Comparison of ENCODE assay signal across 21 mouse cellular contexts in the genomic region with DNA sequence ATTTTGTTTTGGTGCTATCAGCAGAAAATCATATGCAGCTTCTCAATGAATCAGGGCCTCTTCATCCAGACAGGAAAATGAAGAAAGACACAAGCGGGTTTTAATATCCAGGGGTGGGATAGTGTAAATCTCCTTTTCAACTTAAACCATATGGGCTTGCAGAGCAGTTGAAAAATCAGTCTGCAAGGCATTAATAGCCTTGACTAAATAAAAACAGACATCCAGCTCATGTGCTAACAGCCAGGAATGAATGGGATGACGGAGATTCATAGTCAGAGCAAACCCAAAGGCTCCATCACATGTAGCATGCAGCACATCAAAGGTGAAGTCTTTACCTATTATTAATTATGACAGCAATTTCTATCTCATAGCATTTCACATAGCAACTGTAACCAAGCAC.
"Had no signal": no experiment of that assay in that cellular context is flagged by ENCODE, and none has a peak within 500 bp of the region (broad histone marks: within the 10 kb centered on the region; RNA-seq: fewer than 3 reads in every experiment).

No protein-coding gene starts in this region.

- H3K4me1 ChIP-seq: megakaryocyte, embryonic 14.5 days; midbrain, embryonic 10.5 days; midbrain, embryonic 12.5 days; neural tube, embryonic 13.5 days; neural tube, embryonic 15.5 days had no signal

- ATAC-seq: midbrain, embryonic 16.5 days had no signal

- H3K4me3 ChIP-seq: megakaryocyte, embryonic 14.5 days; midbrain, embryonic 10.5 days; midbrain, embryonic 12.5 days; myocyte; neural tube, embryonic 13.5 days; neural tube, embryonic 15.5 days had no signal

- H3K9ac ChIP-seq: lung, embryonic 14.5 days; midbrain, embryonic 12.5 days; neural tube, embryonic 13.5 days; neural tube, embryonic 15.5 days had no signal

- H3K27me3 ChIP-seq: megakaryocyte, embryonic 14.5 days; midbrain, embryonic 12.5 days; neural tube, embryonic 13.5 days; neural tube, embryonic 15.5 days had no signal

- H3K4me2 ChIP-seq: lung, embryonic 14.5 days; midbrain, embryonic 12.5 days; neural tube, embryonic 13.5 days; neural tube, embryonic 15.5 days had no signal

- H3K36me3 ChIP-seq: midbrain, embryonic 10.5 days; midbrain, embryonic 12.5 days; neural tube, embryonic 13.5 days; neural tube, embryonic 15.5 days had no signal

- H3K27ac ChIP-seq: macrophage; midbrain, embryonic 10.5 days; midbrain, embryonic 12.5 days; neural tube, embryonic 13.5 days; neural tube, embryonic 15.5 days had no signal

- H3K9me3 ChIP-seq: megakaryocyte, embryonic 14.5 days; midbrain, embryonic 10.5 days; midbrain, embryonic 12.5 days; neural tube, embryonic 13.5 days; neural tube, embryonic 15.5 days had no signal

- DNase-seq: lung, adult 18-20 months; lung, embryonic 14.5 days; lung, postnatal 14 days; lung, postnatal 36 days; midbrain, embryonic 14.5 days; retina, postnatal 1 day; right cerebral cortex, adult 18-20 months; right cerebral cortex, postnatal 25 days; right cerebral cortex, postnatal 4 days; spleen, adult 18-20 months; thymus, adult 18-20 months; thymus, postnatal 14 days; thymus, postnatal 36 days had no signal
